Mouse (Mus musculus) spleen, postnatal 10 days (tissue): ENCODE measurements at regions not wholly inside any gene's neighbourhood (a gene's known extent, or its start where the extent isn't known, plus 50 kb on each side); places are given as distances from the start of the nearest gene placed in this dataset.

Experiments used
- DNase-seq, 2 experiments: peaks; one replicate each; pipeline ENCODE4 v3.0.0; 2021 to 2022; ENCODE audit warnings: low spot score in 2 of 2

GRCm38 (mm10) chr14:76631740-76632139 lies 75.1 kb upstream of the Serp2 start:
- DNase-seq = no peak

- no peak for DNase-seq
Measured at GRCm38 (mm10) chr14:76631181-76631580, 74.5 kb upstream of the Serp2 start.

GRCm38 (mm10) chr14:76629913-76630478 lies 73.3 kb upstream of the Serp2 start:
- DNase-seq = no peak

GRCm38 (mm10) chr14:76628182-76628892 lies 71.6 kb upstream of the Serp2 start:
- no peak for DNase-seq

GRCm38 (mm10) chr14:76625589-76626368 lies 69.1 kb upstream of the Serp2 start:
- DNase-seq = no peak

GRCm38 (mm10) chr14:76624626-76625378 lies 68.1 kb upstream of the Serp2 start:
- no peak for DNase-seq

- no peak for DNase-seq
Measured at GRCm38 (mm10) chr14:76623371-76623988, 66.8 kb upstream of the Serp2 start.

GRCm38 (mm10) chr14:76622634-76623291 lies 66.1 kb upstream of the Serp2 start:
- no peak for DNase-seq

- no peak for DNase-seq
Measured at GRCm38 (mm10) chr14:76619038-76619409, 62.3 kb upstream of the Serp2 start.

GRCm38 (mm10) chr14:76618331-76619037 lies 61.8 kb upstream of the Serp2 start:
- no peak for DNase-seq

GRCm38 (mm10) chr14:76617889-76618288 lies 61.2 kb upstream of the Serp2 start:
- DNase-seq = no peak

- no peak for DNase-seq
Measured at GRCm38 (mm10) chr14:76617447-76617846, 60.8 kb upstream of the Serp2 start.

GRCm38 (mm10) chr14:76616367-76616683 lies 59.6 kb upstream of the Serp2 start:
- DNase-seq = no peak

- no peak for DNase-seq
Measured at GRCm38 (mm10) chr14:76615603-76616366, 59.1 kb upstream of the Serp2 start.

- no peak for DNase-seq
Measured at GRCm38 (mm10) chr14:76615182-76615581, 58.5 kb upstream of the Serp2 start.

GRCm38 (mm10) chr14:76614682-76615081 lies 58.0 kb upstream of the Serp2 start:
- DNase-seq = no peak

GRCm38 (mm10) chr14:76613604-76614003 lies 56.9 kb upstream of the Serp2 start:
- no peak for DNase-seq

GRCm38 (mm10) chr14:76610429-76611378 lies 54.0 kb upstream of the Serp2 start:
- no peak for DNase-seq
